Mouse (Mus musculus) E14TG2a.4 (cell line): Measurements from ENCODE around the gene Dpf3.

ENCODE experiments used
- CTCF ChIP-seq: conservative IDR thresholded peaks from 2 replicates; pipeline ENCODE4 v1.5.1; 2014; ENCODE audit warnings: low read length
- NANOG ChIP-seq: IDR thresholded peaks from 2 replicates; pipeline ENCODE4 v1.6.1; 2014; ENCODE audit warnings: borderline replicate concordance, low read length, mixed read lengths

- no peak for TF ChIP-seq CTCF
- TF ChIP-seq NANOG: no peak
Observed at GRCm38 (mm10) chr12:83506543-83506942, 19.0 kb upstream of the Dpf3 start.
